Mouse (Mus musculus) cerebellum, adult 8-10 months (tissue): Measurements from ENCODE around the gene Csgalnact2.

Source experiments
- DNase-seq: peaks from one replicate; pipeline ENCODE4 v3.0.0; 2022

Gene Csgalnact2

DNA sequence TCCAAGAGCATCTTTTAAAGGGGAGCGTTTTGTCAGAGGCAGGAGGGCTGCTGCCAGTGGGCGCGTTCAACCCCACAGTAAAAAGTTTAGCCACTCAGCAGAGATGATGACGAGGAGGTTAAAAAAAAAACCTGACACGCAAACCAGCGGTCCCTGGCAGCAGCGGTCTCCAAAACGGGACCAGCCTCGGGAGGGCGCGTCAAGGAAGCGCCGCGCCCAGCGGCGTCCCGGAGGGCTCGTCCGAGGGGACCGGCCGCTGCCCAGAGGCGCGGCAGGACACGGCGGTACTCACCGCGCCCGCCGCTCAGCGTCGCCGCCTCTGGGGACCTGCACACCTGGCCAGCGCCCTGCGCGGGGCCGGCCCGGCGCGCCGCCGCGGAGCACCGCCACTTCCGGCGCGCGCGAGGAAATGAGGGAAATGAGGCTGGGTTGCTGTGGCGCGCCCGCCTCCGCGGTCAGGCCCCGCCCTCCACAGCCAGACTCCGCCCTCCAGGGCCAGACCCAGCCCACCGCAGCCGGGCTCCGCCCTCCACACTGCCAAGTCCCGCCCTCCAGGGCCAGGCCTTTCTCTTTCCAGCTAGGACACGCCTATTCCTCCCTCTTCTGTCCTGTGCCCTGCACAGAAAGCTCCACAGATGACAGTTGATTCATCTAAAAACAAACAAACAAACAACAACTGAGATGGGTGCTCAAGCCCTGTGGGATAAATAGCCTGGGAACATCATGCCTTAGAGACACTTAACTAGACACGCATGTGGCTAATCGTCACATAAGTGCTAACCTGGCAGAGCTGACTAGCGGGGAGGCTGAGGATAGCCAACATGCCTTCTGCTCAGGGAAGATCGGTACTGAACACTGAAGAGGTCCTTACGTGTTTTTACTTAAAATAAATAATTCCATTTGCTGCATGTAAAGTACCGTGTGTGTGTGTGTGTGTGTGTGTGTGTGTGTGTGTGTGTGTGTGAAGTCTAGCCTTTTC, at the start of gene Csgalnact2:
Gene Csgalnact2, minus strand, starts transcription at position 410 of the 979 bp plus-strand sequence.
- peak; percentile 95 for DNase-seq

- DNase-seq, result no peak
Measured at GRCm38 (mm10) chr6:118188599-118188998, 49.7 kb upstream of the Csgalnact2 start.

GRCm38 (mm10) chr6:118187285-118187641, 48.3 kb upstream of the Csgalnact2 start:
- no peak for DNase-seq

DNA sequence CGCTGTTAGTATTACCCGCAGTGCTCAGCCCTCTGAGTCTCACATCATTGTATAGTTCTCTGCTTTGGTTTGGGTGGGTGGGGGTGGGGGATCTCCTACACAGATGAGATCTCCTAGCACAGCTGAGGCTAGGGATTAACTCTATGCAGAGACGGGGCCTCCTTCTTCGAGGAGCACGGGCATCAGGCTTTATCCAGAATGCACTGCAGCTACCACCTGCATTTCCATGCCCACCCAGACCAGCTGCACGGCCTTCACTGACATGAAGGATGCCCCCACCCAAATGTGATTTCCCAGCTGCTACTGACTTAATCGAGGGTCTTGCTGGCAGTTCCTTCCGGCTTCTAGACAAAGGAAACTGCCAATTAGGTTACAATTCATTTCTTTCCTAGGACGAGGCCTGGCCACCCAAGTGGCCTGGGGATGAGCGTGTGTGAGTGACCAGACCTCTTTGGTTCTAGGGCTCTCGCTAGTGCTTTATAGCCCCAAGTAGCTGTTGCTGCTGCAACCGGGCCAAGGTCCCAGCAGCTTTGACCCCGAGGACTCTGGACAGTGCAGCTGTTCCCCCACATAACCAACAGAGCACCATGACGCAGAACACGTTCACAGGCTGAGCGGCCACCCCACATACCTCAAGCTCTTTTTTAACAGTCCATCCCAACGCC, 47.8 kb upstream of the Csgalnact2 start:
- no peak for DNase-seq

- DNase-seq, result no peak
Measured at GRCm38 (mm10) chr6:118184126-118184525, 45.2 kb upstream of the Csgalnact2 start.

- no peak for DNase-seq
Measured at GRCm38 (mm10) chr6:118180085-118180423, 41.1 kb upstream of the Csgalnact2 start.

DNA sequence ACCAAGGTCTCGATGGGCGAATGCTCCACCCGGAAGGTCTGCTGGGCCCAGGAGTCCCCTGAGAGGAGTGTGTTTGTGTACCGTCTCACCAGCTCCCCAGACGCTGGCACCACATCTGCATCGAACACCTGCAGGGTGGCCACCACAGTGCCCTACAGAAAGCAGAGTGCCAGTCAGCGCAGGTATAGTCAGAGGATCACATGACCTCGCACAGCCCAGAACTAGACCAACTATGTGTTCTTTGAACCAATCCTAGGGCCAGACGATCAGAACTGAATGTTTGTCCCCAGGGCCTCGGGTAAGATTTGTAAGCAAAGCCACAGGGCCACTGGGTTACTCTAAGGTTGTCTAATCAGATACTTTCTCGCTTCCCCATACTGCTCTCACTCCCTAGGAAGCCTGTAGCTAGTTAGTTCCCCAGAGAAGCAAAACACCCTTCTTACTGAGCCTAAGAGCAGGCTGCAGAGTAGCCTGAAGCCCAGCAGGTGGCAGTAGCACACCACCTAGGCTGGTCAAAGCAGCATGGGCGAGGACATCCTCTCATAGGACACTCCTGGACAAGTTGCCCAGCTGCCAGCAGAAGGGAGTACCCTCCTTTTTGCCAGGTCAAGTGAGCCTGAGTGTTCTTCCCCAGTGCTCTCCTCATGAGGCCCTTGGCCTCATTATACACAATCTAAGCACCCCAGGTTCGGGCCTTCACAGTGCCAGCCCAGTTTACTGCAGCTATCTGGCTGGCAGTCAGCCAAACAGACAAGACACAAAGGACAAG, 40.6 kb upstream of the Csgalnact2 start:
- peak; percentile 66 for DNase-seq

- DNase-seq, result no peak
Measured at GRCm38 (mm10) chr6:118173975-118174328, 35.0 kb upstream of the Csgalnact2 start.

DNA sequence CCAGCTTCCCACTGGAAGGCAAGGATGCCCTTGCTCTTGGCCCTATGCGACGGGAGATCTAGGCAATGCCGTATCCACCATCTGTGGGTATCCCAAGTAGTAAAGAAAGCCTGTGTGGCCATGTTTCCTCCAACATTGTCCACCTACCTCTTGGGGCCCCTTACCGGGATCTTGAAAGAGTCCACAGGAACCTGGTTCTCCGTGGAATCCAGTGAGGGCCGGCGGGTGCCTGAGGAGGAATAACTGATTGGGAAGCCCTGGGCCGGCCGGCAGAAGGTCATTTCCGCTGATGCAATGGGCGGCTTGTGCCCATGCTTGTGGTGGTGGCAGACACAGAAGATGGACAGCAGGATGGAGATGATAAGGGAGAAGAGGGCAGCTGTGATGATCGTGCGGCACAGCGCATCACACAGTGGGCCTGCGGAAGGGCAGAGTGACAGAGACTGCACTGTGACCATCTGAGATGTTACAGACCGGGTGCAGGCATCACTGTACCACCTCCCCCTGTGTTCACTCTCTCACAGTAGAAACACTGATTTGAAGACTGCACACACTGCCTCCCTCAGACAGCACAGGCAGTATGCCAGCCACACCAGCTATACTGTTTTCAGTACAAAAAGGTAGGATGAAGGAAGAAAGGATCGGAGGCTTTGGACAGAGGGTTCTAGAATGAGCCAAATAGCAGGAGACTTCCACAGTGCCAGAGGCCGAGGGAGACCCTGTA, 34.5 kb upstream of the Csgalnact2 start:
- DNase-seq, result no peak

DNA sequence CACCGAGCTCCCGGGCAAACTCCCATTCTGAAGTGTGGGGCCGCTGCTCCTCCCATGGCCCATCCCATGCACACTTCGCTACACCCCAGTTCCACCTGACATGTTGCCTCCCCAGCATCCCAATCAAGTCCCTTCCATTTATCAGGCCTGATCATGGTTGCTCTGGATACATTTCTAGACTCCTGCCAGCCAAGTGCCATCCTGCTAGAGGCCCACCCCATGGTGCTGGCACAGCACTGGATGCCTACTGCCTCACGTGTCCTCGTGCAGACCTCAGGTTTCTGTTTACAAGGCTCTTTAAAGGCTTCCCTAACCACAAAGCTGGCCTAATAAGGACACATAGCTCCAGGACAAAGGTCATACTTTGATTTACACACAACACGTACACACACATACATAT, 32.4 kb upstream of the Csgalnact2 start:
- no peak for DNase-seq

- DNase-seq, result no peak
Measured at GRCm38 (mm10) chr6:118168106-118168505, 29.2 kb upstream of the Csgalnact2 start.

DNA sequence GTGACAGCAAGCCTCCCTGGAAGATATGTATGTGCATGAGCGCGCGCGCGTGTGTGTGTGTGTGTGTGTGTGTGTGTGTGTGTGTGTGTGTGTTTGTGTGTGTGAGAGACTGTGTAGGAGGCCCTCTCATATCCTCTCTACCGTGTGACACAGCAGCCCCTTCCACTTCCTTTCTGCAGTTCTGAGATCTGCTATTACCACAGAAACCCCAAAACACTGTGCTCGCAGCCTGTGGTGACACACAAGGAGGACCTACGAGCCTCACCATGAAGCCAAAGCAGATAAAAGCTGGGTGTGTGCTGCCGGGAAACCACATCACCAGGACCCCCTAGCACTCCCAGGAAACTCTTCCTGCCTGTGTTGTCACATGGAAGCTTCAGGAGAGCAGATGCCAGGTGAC, 28.1 kb upstream of the Csgalnact2 start:
- no peak for DNase-seq

DNA sequence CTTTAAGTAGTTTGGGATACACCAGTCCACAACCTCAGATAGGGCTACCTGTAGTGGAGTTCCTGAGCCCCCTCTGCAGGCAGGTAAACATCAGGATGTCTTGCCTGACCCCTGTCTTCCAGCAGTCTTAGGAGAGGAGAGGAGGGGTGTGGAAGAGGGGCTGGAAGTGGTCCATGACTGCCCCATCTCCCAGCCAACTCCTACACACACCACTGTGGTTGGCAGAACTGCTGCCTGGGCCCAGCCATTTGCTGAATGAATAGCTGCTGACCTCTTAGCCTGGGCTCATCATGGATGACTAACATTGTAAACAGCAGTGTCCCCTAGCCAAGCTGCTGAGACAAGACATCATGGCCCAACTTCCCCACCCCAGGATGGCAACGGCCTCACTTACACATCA, 26.6 kb upstream of the Csgalnact2 start:
- DNase-seq, result no peak

DNA sequence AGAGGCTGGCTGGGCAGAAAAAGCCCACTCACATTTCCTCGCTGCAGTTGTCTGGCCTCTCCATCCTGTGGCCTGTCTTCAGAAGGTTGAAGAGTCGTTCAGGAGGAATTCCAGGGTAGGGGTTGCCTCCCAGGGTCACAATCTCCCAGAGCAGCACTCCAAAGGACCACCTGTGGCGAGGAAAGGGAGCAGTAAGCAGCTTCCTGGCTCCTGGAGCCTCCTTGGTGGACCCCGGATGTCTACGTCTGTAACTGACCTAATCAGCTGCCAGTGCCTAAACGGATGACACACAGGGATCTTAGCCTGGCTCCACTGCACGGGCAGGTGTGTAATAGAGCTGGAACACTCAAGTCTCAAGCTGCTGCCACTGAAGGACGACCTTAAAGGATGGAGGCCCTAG, 25.8 kb upstream of the Csgalnact2 start:
- no peak for DNase-seq

- no peak for DNase-seq
Measured at GRCm38 (mm10) chr6:118163086-118163485, 24.1 kb upstream of the Csgalnact2 start.

DNA sequence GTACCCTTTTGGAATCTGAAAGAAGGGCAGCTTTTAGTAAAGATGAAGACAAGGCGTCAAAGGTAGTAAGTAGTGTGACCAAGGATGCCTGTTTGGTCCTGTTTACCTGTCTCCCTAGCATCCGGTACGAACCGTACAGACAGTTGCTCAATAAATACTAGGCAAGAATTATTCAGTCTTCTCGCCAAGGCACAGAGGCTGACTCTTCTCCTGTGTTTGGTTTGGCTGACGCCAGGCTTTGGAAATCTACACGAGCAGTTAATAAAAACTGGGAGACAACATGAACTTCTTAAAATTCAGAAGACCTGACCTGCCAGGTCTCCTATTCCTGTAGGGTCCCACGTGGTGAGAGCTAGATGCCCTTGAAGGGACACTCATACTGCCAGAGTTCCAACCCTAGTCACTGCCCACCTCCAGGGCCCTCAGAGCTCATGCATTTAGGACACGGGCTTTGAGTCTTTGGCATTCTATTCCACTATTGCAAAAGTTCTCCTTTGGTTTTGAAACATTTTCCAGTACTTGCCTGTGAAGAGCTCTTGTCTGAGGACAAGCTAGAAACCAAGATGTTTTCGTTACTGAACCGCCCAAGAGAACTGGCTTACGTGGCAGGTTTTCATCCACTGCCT, 23.6 kb upstream of the Csgalnact2 start:
- DNase-seq, result no peak

DNA sequence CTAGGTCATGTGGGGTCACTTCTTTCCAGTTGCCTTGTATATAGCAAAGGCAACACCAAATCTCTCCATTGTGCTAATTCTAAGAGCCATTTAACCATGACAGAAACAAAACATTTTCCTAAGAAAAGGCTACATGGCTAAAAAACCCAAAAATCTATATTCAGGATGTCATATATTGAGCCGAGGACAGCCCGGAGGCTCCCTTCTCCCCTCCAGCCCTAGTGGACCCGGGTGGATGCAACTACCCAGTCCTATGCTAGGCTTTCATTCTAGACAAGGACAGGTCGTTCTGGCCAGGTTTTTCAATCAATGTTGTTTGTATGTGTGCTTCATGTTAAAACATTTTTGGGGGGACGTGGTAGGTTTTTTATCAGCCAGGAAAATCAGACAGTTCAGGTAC, 14.2 kb upstream of the Csgalnact2 start:
- no peak for DNase-seq

DNA sequence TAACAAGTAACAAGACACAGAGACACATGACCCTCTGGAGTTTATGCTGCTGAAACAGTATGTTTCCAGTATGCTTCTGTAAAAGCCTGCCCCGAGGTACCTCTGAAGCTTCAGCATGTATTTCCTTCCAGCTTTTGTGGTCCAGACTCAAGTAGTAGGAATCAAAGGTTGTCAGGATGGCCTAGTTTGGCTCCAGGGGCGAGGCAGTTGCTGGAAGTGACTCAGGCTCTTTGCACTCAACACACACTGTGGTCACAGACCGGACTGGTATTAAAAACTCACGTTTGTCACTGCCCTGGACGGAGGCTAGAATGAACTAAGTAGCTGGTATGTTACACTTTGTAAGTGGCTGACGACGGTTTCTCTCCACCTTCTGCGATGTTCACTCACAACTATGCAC, 12.0 kb upstream of the Csgalnact2 start:
- no peak for DNase-seq

- no peak for DNase-seq
Measured at GRCm38 (mm10) chr6:118150538-118150937, 11.6 kb upstream of the Csgalnact2 start.

DNA sequence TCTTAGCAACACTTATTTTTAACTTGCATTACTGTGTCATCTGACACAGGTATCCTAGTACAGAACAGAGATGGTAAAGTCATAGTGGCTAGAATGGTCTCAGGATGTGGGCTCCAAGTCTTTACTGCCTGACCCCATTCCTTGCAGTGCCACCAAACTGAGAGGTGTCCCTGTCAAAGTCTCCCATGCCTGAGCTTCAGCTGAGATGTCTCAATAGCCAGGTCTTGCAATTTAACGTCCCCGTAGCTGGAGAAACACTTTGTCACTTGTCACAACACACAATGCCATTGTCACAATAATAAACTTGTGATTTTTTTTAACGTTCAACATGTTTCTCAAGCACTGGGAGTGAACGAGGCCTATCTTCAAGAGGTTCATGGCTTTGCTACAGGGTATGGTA, 11.2 kb upstream of the Csgalnact2 start:
- DNase-seq, result no peak

DNA sequence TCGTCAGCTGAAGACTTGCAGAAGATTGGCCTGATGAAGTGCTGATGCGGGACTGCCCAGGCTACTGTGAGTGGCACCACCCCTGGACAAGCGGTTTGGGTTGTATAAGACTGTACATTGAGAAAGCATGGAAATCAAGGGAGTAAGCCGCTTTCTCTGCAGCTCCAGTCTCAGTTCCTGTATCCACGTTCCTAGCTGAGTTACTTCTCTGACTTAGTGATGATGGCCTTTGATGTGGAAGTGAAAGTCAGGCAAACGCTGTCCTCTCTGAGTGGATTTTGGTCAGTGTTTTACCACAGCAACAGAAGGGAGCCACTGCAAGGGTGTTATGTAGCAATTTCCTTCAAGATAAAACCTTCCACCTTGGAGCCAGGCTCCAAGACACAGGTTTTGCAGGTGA, 2.0 kb upstream of the Csgalnact2 start:
- no peak for DNase-seq

GRCm38 (mm10) chr6:118137148-118137547, 1.8 kb downstream of the Csgalnact2 start:
- no peak for DNase-seq
